Mouse (Mus musculus) lung, adult 2 months (tissue): ENCODE results near the gene Rpl36al. TPM values are rescaled to one million over a fixed set of nuclear protein-coding genes. Genes with fewer than 3 reads are reported as not detected.
"Not testable (repeated sequence)": the region's sequence is repeated elsewhere in the genome, so short reads cannot be mapped to it uniquely, and the experiment has no call there.

Experiments used
- DNase-seq: peaks from one replicate; pipeline ENCODE4 v3.0.0; 2022
- H3K4me1 ChIP-seq: fragments of 200-500 bp; 2 replicates; pipeline ENCODE4 v1.6.1; 2011; ENCODE audit warnings: low read length; ENCODE audit not compliant: control insufficient read depth, insufficient read depth
- H3K4me3 ChIP-seq: fragments of 200-500 bp; replicated peaks from 2 replicates; pipeline ENCODE3; 2011; ENCODE audit warnings: low read depth, mild to moderate bottlenecking, control low read depth, low read length; ENCODE audit errors: extremely low read depth
- CTCF ChIP-seq: fragments of 200-500 bp; IDR thresholded peaks from 2 replicates; pipeline ENCODE4 v1.5.1; 2011; ENCODE audit warnings: mild to moderate bottlenecking, low read length, control low read depth; ENCODE audit not compliant: insufficient read depth
- POLR2A ChIP-seq: fragments of 200-500 bp; IDR thresholded peaks from 2 replicates; pipeline ENCODE4 v1.6.1; 2011; ENCODE audit warnings: low read depth, mild to moderate bottlenecking, control low read depth, low read length, borderline replicate concordance; ENCODE audit errors: extremely low read depth
- WGBS: fragments of 180-500 bp; shearing (Covaris S2); methylation state at CpG from one replicate; pipeline ENCODE4 v1.1.7; 2018; 5-methylcytosine and 5-hydroxymethylcytosine counted together
- polyA plus RNA-seq: library from polyadenylated mRNA; depleted of rRNA; stranded (reverse); fragments of >200 nt; gene quantifications from 2 replicates; pipeline ENCODE4 v1.2.3, GENCODE M21; 2012

Rpl36al gene
- polyA plus RNA-seq, 1 experiment = 107 TPM

- TF ChIP-seq POLR2A (no peak), CTCF (peak; percentile 45; the same call in 1 of the 2 replicates)
- Histone ChIP-seq H3K4me3 (peak overlapping the region; percentile 4), H3K4me1 (peaks cover 3% of the 10 kb centered on the region; the same call in 1 of the 2 replicates)
- WGBS = 3% methylated on average over 9 of the region's 9 CpGs
- DNase-seq = peak; percentile 26
Observed at GRCm38 (mm10) chr12:69159578-69159940, 24.3 kb downstream of the Rpl36al start.

GRCm38 (mm10) chr12:69158765-69159577, 24.9 kb downstream of the Rpl36al start, which contains the start of gene Rps29:
Rps29 (minus strand) TSS chr12:69159186.
- DNase-seq = peak; percentile 96
- H3K4me3 ChIP-seq = peak within 1 kb of the TSS; percentile 71
- H3K4me1 ChIP-seq = not testable (repeated sequence)
- peak; percentile 80 for TF ChIP-seq POLR2A
- WGBS = under 1% methylated on average over 61 of the region's 68 CpGs

- under 1% methylated on average over 19 of the region's 19 CpGs for WGBS
- TF ChIP-seq CTCF = no peak
- no peak for TF ChIP-seq POLR2A
- DNase-seq = no peak
- Histone ChIP-seq H3K4me3 (peak overlapping the region; percentile 71), H3K4me1 (peaks cover 3% of the 10 kb centered on the region; the same call in 1 of the 2 replicates)
Observed at GRCm38 (mm10) chr12:69158366-69158764, 25.5 kb downstream of the Rpl36al start.

GRCm38 (mm10) chr12:69157107-69157506, 26.8 kb downstream of the Rpl36al start:
- WGBS = 89% methylated on average over 2 of the region's 2 CpGs
- no peak overlapping the region for H3K4me3 ChIP-seq
- H3K4me1 ChIP-seq = peaks cover 3% of the 10 kb centered on the region; the same call in 1 of the 2 replicates
- DNase-seq = no peak
- TF ChIP-seq CTCF (no peak), POLR2A (no peak)

- Histone ChIP-seq H3K4me3 (no peak overlapping the region), H3K4me1 (peaks cover 3% of the 10 kb centered on the region; the same call in 1 of the 2 replicates)
- no peak for TF ChIP-seq POLR2A
- no peak for TF ChIP-seq CTCF
- WGBS = 78% methylated on average over 4 of the region's 4 CpGs
- no peak for DNase-seq
Observed at GRCm38 (mm10) chr12:69156436-69156835, 27.4 kb downstream of the Rpl36al start.

- Histone ChIP-seq H3K4me1 (peaks cover 3% of the 10 kb centered on the region; the same call in 1 of the 2 replicates), H3K4me3 (no peak overlapping the region)
- WGBS = 74% methylated on average over 2 of the region's 2 CpGs
- DNase-seq = no peak
- TF ChIP-seq POLR2A = no peak
- no peak for TF ChIP-seq CTCF
Observed at GRCm38 (mm10) chr12:69155923-69156322, 28.0 kb downstream of the Rpl36al start.

GRCm38 (mm10) chr12:69150049-69150448, 33.8 kb downstream of the Rpl36al start:
- TF ChIP-seq POLR2A = no peak
- no peak for TF ChIP-seq CTCF
- 75% methylated on average over 13 of the region's 13 CpGs for WGBS
- H3K4me1 ChIP-seq = no peaks in the 10 kb centered on the region
- no peak for DNase-seq
- H3K4me3 ChIP-seq = no peak overlapping the region

- no peak for TF ChIP-seq POLR2A
- TF ChIP-seq CTCF = no peak
- no peak for DNase-seq
- Histone ChIP-seq H3K4me1 (no peaks in the 10 kb centered on the region), H3K4me3 (no peak overlapping the region)
- WGBS = 86% methylated on average over 5 of the region's 5 CpGs
Observed at GRCm38 (mm10) chr12:69147166-69147735, 36.6 kb downstream of the Rpl36al start.

- H3K4me3 ChIP-seq = no peak overlapping the region
- WGBS = 82% methylated on average over 6 of the region's 6 CpGs
- TF ChIP-seq CTCF (no peak), POLR2A (no peak)
- no peaks in the 10 kb centered on the region for H3K4me1 ChIP-seq
- DNase-seq = no peak
Observed at GRCm38 (mm10) chr12:69143460-69143859, 40.4 kb downstream of the Rpl36al start.

- no peak overlapping the region for H3K4me3 ChIP-seq
- no peak for DNase-seq
- no peaks in the 10 kb centered on the region for H3K4me1 ChIP-seq
- TF ChIP-seq POLR2A (no peak), CTCF (no peak)
- 89% methylated on average over 7 of the region's 7 CpGs for WGBS
Observed at GRCm38 (mm10) chr12:69139841-69140240, 44.0 kb downstream of the Rpl36al start.
